Mouse (Mus musculus): ENCODE measurements around the gene Itgb1. TPM values are rescaled to one million over a fixed set of nuclear protein-coding genes. Genes with fewer than 3 reads are reported as not detected.
A peak's percentile ranks its signal among the peaks of the same experiment; 100 is the strongest.

The Itgb1 gene
- polyA plus RNA-seq (2012; rRNA removed) = 58.8 and 74.0 TPM in 2 replicates

GRCm38 (mm10) chr8:128685507-128686428 lies at the start of gene Itgb1:
TSS of gene Itgb1 (plus strand) at chr8:128685654.
- TF ChIP-seq CTCF (IDR thresholded peaks at IDR 0.05; ENCODE audit: borderline replicate concordance, extremely low read depth, insufficient read depth, insufficient read length) (peak; percentile 45; the same call in 1 of the 2 replicates), POLR2A (IDR thresholded peaks at IDR 0.05; ENCODE audit: borderline replicate concordance, extremely low read depth, insufficient read depth, insufficient read length, poor library complexity, severe bottlenecking) (peak; percentile 87)
- peak; percentile 99 for DNase-seq (ENCODE audit: low read depth)

- no peak for DNase-seq (ENCODE audit: low read depth)
- TF ChIP-seq POLR2A (IDR thresholded peaks at IDR 0.05; ENCODE audit: borderline replicate concordance, extremely low read depth, insufficient read depth, insufficient read length, poor library complexity, severe bottlenecking) = no peak
- TF ChIP-seq CTCF (IDR thresholded peaks at IDR 0.05; ENCODE audit: borderline replicate concordance, extremely low read depth, insufficient read depth, insufficient read length) = no peak
Observed at GRCm38 (mm10) chr8:128643104-128643503, 42.4 kb upstream of the Itgb1 start.

GRCm38 (mm10) chr8:128645452-128645851 lies 40.0 kb upstream of the Itgb1 start:
- no peak for DNase-seq (ENCODE audit: low read depth)
- TF ChIP-seq POLR2A (IDR thresholded peaks at IDR 0.05; ENCODE audit: borderline replicate concordance, extremely low read depth, insufficient read depth, insufficient read length, poor library complexity, severe bottlenecking) (no peak), CTCF (IDR thresholded peaks at IDR 0.05; ENCODE audit: borderline replicate concordance, extremely low read depth, insufficient read depth, insufficient read length) (no peak)

DNA sequence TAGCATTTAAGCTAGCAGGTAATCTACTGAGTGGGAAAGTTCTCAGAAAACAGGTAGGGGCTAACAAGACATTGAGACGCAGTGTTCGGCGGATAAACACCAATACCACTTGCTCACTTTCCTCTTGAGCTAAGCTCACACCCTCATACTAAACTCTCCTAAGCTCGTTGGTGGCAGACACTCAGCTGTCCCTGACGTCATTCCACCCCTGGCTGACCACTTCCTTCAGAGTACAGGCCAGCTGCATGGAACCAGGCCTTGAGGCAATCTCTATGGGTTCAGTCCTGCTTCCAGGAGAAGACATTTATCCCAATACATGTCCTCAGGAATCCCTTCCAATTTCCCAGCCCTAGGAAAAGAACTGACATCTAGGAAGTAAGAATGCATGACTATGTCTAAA lies 39.0 kb upstream of the Itgb1 start:
- TF ChIP-seq POLR2A (IDR thresholded peaks at IDR 0.05; ENCODE audit: borderline replicate concordance, extremely low read depth, insufficient read depth, insufficient read length, poor library complexity, severe bottlenecking) (no peak), CTCF (IDR thresholded peaks at IDR 0.05; ENCODE audit: borderline replicate concordance, extremely low read depth, insufficient read depth, insufficient read length) (no peak)
- DNase-seq (ENCODE audit: low read depth) = no peak

GRCm38 (mm10) chr8:128648071-128648470 lies 37.4 kb upstream of the Itgb1 start:
- DNase-seq (ENCODE audit: low read depth) = no peak
- TF ChIP-seq POLR2A (IDR thresholded peaks at IDR 0.05; ENCODE audit: borderline replicate concordance, extremely low read depth, insufficient read depth, insufficient read length, poor library complexity, severe bottlenecking) (no peak), CTCF (IDR thresholded peaks at IDR 0.05; ENCODE audit: borderline replicate concordance, extremely low read depth, insufficient read depth, insufficient read length) (no peak)

DNA sequence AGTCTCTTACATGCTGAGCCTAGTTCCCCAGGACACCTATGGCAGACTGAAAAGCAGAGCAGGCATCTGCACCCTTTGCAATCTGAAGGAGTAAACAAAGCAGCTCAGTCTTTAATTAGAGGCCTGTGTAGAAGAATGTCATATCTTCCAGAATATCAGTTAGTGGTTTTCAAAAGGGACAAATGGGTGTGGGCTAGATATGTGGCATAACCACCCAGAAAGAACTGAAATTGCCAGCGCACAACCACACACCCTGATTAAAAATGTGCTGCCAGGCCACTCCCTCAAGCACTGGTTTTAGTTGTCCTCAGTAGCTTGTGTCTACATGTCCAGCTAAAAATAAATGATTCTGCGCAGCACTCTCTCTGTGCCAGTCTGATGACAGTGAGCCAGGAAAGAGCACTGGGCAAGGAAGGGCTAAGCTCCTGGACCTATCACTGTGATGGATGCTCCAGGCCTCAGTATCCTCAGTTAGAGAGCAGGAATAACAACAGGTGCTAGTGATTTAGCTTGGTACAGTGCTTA lies 35.1 kb upstream of the Itgb1 start:
- no peak for DNase-seq (ENCODE audit: low read depth)
- TF ChIP-seq CTCF (IDR thresholded peaks at IDR 0.05; ENCODE audit: borderline replicate concordance, extremely low read depth, insufficient read depth, insufficient read length) = no peak
- TF ChIP-seq POLR2A (IDR thresholded peaks at IDR 0.05; ENCODE audit: borderline replicate concordance, extremely low read depth, insufficient read depth, insufficient read length, poor library complexity, severe bottlenecking) = no peak

GRCm38 (mm10) chr8:128652399-128653109 lies 32.9 kb upstream of the Itgb1 start:
- peak; percentile 81 for DNase-seq (ENCODE audit: low read depth)
- TF ChIP-seq CTCF (IDR thresholded peaks at IDR 0.05; ENCODE audit: borderline replicate concordance, extremely low read depth, insufficient read depth, insufficient read length) (peak; percentile 57; the same call in 1 of the 2 replicates), POLR2A (IDR thresholded peaks at IDR 0.05; ENCODE audit: borderline replicate concordance, extremely low read depth, insufficient read depth, insufficient read length, poor library complexity, severe bottlenecking) (no peak)

GRCm38 (mm10) chr8:128653642-128654364 lies 31.7 kb upstream of the Itgb1 start:
- no peak for TF ChIP-seq CTCF (IDR thresholded peaks at IDR 0.05; ENCODE audit: borderline replicate concordance, extremely low read depth, insufficient read depth, insufficient read length)
- TF ChIP-seq POLR2A (IDR thresholded peaks at IDR 0.05; ENCODE audit: borderline replicate concordance, extremely low read depth, insufficient read depth, insufficient read length, poor library complexity, severe bottlenecking) = no peak
- peak; percentile 1 for DNase-seq (ENCODE audit: low read depth)

- TF ChIP-seq CTCF (IDR thresholded peaks at IDR 0.05; ENCODE audit: borderline replicate concordance, extremely low read depth, insufficient read depth, insufficient read length) = no peak
- TF ChIP-seq POLR2A (IDR thresholded peaks at IDR 0.05; ENCODE audit: borderline replicate concordance, extremely low read depth, insufficient read depth, insufficient read length, poor library complexity, severe bottlenecking) = no peak
- DNase-seq (ENCODE audit: low read depth) = peak; percentile 83
Observed at GRCm38 (mm10) chr8:128654365-128655099, 30.9 kb upstream of the Itgb1 start.

DNA sequence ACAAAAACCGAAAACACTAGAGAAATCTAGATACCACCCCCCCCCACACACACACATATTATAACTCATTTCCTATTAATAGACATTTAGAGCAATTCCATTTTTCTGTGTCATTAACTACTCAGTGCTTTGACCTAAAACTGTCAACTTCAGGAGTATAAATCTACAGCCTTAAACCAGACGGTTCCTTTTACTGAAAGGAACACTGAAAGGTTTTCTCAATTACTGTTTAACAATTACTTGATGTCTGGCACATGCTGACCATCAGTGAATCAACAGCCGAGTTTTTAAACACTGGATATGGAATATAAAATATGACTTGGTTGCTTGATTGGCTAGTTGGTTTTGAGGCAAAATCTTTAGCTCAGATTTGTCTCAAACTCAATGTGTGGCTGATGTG lies 23.3 kb upstream of the Itgb1 start:
- no peak for DNase-seq (ENCODE audit: low read depth)
- no peak for TF ChIP-seq CTCF (IDR thresholded peaks at IDR 0.05; ENCODE audit: borderline replicate concordance, extremely low read depth, insufficient read depth, insufficient read length)
- TF ChIP-seq POLR2A (IDR thresholded peaks at IDR 0.05; ENCODE audit: borderline replicate concordance, extremely low read depth, insufficient read depth, insufficient read length, poor library complexity, severe bottlenecking) = no peak
